Mouse (Mus musculus) urinary bladder, postnatal 36 days (tissue): ENCODE measurements around the gene Ptprs.
"Not testable (repeated sequence)": the region's sequence is repeated elsewhere in the genome, so short reads cannot be mapped to it uniquely, and the experiment has no call there.

Experiments
- DNase-seq, 2 experiments: peaks; one replicate each; pipeline ENCODE4 v3.0.0; 2022; ENCODE audit warnings: low spot score in 2 of 2, mixed read lengths in 1 of 2

Ptprs gene

GRCm38 (mm10) chr17:56476402-56476752 is at the start of gene Ptprs:
Ptprs (minus strand) TSS chr17:56476483.
- DNase-seq = peak; percentile 84 to 90

- no peak for DNase-seq
These were observed 48.7 kb upstream of the Ptprs start for GRCm38 (mm10) chr17:56524943-56525342.

GRCm38 (mm10) chr17:56522744-56523143 is 46.5 kb upstream of the Ptprs start:
- DNase-seq = no peak

DNA sequence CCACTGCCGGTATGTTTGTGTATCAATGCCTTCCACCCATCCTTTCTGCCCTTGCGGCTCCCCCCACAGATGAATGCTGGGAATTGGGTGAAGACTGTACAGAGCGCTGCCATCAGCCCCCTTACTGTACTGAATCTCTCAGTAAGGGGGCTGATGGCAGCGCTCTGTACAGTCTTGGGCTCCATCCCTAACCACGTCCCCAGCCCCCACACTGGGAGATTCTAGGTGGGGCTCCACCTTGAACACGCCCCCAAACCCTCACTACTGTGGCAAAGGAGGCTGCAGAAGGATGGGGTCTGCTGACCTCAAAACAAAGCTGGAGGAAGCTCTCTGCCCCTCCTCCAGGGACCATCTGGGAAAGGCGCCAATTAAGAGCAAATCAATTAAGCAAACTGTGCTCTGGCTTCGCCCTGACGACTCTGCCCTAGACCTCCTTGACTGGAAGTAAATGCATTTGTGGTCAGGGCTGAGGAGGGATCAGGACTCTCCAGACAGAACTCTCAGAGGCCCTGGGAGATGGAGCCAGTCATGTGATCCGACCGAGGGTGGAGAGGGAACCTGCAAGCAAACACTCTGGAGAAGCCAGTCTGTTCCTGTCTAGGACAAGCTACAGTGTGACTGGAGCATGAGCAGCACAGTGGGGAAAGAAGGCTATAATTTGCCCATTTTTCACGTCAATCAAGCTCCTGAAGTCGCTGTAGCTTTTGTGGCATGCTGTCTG is 39.6 kb upstream of the Ptprs start:
- DNase-seq = no peak

- DNase-seq = no peak
These were observed 38.6 kb upstream of the Ptprs start for GRCm38 (mm10) chr17:56514916-56515315.

DNA sequence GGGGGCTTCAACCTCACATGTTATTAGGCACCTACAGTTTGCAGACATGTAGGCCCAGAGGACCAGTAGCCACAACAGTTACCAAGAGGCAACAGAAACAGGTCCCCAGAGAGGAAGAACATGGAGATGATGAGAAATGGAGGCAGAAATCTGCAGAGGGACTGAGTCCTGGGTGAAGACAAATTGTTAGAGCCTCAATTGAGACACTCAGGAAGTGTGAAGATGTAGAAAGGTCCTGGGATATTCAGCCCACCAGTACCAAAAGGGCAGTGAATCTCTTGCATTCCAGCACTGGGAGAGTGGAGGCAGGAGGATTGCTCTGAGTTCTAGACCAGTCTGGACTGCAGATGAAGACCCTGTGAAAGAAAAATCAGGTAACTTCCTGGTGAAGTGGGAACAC is 38.0 kb upstream of the Ptprs start:
- no peak for DNase-seq

GRCm38 (mm10) chr17:56512310-56512709 is 36.0 kb upstream of the Ptprs start, which contains the start of gene Znrf4:
Znrf4 (minus strand) TSS chr17:56512431.
- no peak for DNase-seq

GRCm38 (mm10) chr17:56511707-56512090 is 35.4 kb upstream of the Ptprs start:
- no peak for DNase-seq

DNA sequence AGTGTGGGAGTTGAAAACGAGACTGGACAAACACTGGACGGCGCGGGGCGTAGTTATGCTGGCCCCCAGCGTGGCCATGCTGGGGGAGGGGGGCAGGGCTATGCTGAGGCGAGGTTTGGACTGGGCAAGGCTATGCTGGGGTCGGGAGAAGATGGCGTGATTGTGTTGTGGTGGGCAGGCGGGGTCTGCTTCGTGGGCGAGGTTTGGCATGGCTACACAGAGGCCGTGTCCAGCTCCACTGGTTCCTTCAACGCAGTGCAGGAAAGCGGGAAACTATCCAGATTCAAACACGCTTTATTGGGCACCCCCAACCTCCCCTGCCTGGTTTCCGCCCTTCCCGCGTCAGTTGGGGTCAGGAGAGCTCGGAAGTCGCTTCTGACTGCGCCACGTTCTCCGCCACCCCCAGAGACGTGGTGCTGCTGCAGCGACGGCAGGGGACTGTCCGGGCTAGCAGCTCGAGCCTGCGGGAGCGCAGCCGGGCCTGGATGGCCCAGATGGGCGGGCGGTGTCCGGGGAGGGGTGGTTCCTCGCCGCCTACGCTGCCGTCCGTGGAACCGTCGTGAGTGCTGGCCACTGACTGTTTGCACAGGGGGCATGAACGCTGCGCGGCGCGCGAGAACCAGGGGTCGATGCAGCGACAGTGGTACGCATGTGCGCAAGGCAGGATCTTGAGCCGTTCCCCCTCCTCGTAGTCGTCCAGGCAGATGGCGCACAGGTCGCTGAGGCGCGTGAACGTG is 34.9 kb upstream of the Ptprs start:
- no peak for DNase-seq

DNA sequence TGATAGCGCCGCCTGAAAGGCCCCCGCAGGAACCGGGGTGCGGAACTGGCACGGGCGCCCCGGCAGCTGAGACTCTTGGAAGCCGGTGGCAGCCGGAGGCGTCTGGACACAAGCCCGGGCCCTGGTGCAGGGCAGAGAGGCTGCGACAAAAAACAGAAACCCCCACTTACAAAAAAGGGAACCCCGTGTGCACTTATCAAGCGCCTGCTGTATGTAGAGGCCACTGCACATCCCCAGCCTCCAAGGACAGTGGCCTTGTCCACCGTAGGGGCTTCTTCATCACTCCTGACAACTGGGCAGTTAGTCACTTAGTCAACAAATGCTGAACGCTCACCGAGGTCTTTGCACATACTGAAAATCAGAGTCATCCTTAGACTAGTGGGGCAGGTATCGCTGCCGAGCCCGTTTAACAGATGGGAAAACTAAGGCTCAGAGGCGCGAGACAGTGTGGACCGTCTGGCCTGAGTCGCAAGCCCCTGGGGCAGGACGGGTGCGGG is 34.2 kb upstream of the Ptprs start:
- no peak for DNase-seq

DNA sequence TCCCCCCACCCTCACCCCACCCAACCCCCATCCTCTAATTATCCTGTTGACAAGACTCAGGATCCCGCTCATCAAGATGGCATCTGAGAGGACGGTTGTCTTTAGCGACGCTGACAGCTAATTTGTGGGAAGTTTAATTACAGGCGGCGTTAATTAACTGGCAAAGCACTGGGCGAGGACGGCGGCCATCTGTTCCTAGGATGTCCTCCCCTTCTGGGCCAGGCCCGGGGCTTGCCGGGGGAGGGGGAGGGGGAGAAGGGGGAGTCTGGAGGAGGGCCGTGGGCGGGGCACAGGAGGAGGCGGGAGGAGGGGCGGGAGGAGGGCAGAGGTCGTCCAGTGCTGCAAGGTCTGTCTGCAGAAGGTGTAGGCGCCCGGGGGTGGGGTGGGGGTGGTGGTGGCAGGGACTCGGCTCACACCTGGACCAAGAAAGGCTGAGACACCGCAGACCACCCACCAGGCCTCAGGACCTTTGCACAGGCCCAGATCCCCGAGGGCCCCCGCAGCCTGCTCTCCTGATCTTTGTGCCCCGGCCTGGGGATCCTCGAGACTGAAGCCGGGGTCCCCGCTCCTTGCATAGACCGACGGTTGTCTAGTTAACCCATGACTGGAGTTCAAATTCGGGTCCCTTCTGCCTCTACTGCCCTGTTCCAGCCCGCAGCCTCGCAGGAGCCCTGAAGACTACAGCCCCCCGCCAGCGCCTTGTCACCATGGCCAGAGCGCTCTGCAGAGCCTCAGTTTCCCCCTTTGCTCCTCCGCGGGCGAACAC is 33.6 kb upstream of the Ptprs start:
- no peak for DNase-seq

GRCm38 (mm10) chr17:56509021-56509640 is 32.8 kb upstream of the Ptprs start:
- no peak for DNase-seq

- peak; percentile 86 to 94 for DNase-seq
These were observed 31.1 kb upstream of the Ptprs start for GRCm38 (mm10) chr17:56507161-56508068.

DNA sequence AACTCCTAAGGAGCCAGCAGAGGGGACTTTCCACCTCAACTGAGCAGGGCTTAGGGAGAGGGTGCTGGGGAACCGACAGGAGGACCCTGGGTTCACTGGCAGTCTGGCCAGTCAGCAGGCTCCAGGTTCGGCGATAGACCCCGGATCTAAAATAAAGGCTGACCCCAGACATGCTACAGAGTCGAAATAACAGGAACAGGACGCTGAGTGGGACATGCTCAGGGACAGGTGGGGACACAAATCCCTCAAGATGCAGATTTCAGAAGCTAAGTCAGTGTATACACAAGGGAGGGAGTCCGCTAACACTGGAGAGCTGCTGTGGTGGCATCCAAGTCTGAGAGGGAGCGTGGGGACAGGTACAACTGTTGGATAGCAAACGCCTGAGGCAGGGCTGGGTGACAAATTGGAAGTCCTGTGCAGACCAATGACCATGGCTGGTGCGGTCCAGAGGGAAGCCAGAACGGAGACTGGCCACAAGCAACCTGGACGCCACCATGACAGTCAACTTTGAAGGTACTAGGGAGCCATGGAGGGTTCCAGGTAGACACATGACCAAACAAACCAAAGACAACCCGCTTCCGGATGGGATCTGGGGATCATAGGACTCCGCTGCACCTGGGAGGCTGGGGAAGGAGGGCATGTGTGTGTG is 30.3 kb upstream of the Ptprs start:
- DNase-seq = no peak

DNA sequence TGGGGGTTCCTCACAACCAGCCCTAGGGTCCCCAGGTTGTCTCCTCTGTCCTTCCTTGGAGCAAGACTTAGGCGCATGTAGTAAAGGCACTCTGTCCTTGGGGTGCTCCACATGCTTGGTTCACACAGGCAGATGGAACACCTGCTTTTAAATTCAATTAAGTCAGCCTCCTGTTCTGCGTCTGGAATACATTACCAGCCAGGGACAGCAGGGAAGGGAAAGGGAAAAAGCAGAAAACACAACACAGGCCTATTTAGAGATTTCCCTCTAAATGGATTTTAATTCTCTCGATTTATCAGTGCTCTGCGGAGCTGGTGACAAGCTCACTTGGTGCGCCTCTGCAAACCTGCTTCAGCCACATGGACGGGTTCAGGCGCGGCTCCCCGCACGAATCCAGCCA is 29.1 kb upstream of the Ptprs start:
- no peak for DNase-seq

DNA sequence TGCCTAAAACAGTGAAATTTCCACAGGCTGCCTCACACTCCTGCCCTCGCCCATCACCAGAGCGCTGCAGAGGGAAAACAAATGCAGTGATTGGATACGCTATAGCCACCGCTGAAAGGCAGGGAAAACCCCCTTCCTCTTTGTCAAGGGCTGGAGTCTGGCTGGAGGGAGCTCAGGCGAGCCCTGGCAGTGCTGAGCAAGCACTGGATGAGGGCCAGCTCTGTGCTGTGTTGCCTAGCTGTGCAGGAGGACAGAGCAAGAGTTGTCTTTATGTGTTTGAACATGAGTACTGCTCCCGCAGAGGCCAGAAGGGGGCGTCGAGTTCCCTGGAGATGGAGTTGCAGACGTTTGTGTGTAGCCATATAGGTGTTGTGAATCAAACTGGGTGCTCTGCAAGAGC is 26.2 kb upstream of the Ptprs start:
- peak in 1 of 2 experiments; percentile 45 for DNase-seq

- DNase-seq = not testable (repeated sequence)
These were observed 25.5 kb upstream of the Ptprs start for GRCm38 (mm10) chr17:56501635-56502400.

DNA sequence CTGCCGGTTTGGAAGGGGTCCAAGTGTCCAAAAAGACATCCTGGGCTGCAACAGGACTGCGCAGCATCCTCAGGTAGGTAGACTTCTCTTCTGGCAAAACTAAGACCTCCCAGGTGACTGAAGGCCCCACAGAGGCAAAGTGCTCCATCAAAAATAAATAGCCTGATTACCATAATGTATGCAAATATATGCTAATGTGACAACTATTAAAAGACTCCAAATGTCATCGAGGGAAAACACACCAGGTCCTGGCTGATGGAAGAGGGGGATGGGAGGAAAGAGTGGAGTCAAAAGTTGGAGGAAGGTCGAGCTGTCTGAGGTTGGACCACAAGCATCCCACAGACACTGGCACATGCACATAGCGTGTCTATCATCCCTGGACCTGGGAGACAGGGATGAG is 22.9 kb upstream of the Ptprs start:
- no peak for DNase-seq

GRCm38 (mm10) chr17:56494480-56494879 is 18.2 kb upstream of the Ptprs start:
- DNase-seq = no peak

DNA sequence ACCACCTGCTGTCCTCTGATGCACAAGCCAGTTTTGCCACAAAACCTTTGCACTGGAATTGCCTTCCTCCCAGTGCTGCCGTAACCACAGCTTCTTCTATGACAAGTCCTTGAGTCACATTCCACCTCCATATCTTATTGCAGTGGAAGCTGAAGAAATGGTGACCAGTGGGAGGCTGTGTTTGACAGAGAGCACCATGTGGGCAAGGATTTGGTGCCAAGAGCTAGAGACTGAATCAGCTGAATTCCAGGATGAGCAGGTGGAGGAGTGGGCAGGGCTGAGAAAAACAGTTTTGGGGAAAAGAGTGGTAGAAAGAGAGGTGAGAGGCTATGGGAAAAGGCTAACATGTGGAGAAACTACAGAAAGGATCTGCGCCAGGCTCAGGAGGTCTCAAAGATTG is 17.6 kb upstream of the Ptprs start:
- no peak for DNase-seq
